Mouse (Mus musculus) heart, adult 9 months (tissue): ENCODE measurements around the gene Col6a5.

Experiments used
- DNase-seq, 2 experiments: peaks; one replicate each; pipeline ENCODE4 v3.0.0; 2022; ENCODE audit warnings: low spot score in 2 of 2

The Col6a5 gene

GRCm38 (mm10) chr9:105960533-105960932 is at the start of gene Col6a5:
Gene Col6a5, minus strand, starts transcription at chr9:105960643.
- peak; percentile 64 to 69 for DNase-seq

GRCm38 (mm10) chr9:105997955-105998354 is 37.5 kb upstream of the Col6a5 start:
- DNase-seq = no peak

- no peak for DNase-seq
These were observed 32.0 kb upstream of the Col6a5 start for GRCm38 (mm10) chr9:105992425-105992824.

- no peak for DNase-seq
These were observed 29.7 kb upstream of the Col6a5 start for GRCm38 (mm10) chr9:105990099-105990498.

DNA sequence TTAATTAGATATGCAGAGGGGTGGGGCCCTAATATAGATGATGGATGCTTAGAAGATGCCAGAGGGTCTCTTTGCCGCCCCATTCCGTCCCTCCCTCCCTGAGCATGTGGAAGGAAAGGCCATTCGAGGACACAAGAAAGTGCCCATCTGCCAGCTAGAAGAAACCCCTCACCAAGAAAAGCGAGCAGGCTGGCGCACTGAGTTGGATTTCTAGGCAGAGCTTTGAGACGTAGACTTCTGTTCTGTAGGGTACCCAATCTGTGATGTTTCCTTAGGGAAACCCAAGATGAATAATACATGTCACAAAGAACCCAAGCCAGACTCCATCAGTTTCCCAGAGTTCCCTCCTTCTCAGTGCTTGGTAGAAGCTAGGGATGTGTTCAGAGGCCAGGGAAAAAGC is 29.0 kb upstream of the Col6a5 start:
- no peak for DNase-seq

- DNase-seq = peak in 1 of 2 experiments; percentile 4
These were observed 27.7 kb upstream of the Col6a5 start for GRCm38 (mm10) chr9:105988096-105988495.

GRCm38 (mm10) chr9:105984931-105985519 is 24.6 kb upstream of the Col6a5 start:
- no peak for DNase-seq

- DNase-seq = no peak
These were observed 18.0 kb upstream of the Col6a5 start for GRCm38 (mm10) chr9:105978479-105978878.

GRCm38 (mm10) chr9:105976871-105977270 is 16.4 kb upstream of the Col6a5 start:
- no peak for DNase-seq

DNA sequence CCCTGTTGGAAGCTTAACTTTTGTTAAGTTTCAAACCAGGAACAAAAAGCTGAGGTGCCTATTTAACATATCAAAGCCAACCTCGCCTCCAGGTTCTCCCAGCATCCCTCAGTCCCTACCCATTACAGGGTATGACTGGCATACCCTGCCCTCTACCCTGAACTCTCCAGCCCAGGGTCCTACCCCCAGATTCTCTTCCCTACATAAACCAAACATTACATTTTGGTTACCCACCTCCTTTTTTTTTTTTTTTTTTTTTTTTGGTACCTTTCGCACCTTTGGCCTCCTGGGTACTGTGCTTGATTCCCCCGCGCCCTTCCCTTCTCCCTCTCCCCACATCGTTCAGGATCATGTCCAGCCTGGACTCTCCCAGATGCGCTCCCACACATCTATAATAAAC is 15.9 kb upstream of the Col6a5 start:
- DNase-seq = no peak

DNA sequence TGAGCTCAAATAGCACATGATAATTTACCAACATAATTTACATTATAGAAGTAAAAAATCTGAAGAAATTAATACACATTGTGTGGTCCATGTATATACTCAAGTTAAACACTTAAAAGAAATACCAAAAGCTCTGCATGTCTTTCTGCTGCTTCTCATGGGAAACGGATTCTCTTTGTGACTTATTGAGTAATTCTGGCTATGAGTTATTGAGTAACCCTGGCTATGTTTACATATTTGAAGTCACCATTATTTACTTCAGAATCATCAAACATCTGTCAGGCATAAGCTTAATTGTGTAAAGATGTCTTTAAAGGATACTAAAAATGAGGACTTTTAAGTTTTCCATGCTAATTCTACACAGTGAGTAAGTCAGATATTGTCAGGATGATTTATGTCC is 13.3 kb upstream of the Col6a5 start:
- no peak for DNase-seq

DNA sequence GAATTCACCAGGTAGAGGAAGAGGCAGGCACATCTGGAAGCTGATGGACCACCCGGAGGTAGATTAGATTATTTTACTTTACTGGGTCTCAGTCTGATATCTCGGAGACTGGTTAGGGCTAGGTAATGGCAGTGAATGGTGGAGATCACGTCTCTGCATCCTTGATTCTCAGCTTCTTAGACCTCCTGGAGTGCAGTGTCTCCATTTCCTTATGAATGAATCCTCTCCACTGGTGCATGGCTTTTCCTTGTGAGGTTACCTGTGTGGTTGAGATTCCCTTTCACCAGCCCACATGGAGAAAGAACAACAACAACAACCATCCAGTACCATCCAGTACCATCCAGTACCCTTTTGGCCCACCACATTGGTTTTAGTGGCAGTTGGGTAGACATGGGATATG is 11.6 kb upstream of the Col6a5 start:
- no peak for DNase-seq

- no peak for DNase-seq
These were observed 11.0 kb upstream of the Col6a5 start for GRCm38 (mm10) chr9:105971351-105971894.

GRCm38 (mm10) chr9:105970901-105971300 is 10.5 kb upstream of the Col6a5 start:
- DNase-seq = no peak

- no peak for DNase-seq
These were observed 7.5 kb upstream of the Col6a5 start for GRCm38 (mm10) chr9:105967976-105968375.

GRCm38 (mm10) chr9:105959116-105959515 is 1.3 kb downstream of the Col6a5 start:
- no peak for DNase-seq

DNA sequence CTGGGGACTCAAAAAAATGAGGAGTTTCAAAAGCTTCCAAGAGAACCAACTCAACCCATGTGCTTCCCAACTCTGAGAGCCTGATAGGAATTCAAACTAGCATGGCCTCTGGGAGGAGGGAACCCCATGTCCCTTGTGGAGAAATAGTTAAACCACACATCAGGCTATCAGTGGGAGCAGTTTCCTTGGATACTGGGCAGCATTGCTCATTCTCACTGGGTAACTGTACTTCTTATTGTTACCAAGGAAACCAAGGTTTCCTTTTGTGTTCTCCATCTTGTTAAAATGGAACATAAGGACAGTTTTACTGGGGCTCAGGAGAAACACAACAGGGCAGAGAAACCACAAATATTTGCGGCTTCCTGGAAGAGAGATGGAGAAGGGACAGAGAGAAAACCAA is 10.7 kb downstream of the Col6a5 start:
- DNase-seq = no peak

- DNase-seq = no peak
These were observed 12.9 kb downstream of the Col6a5 start for GRCm38 (mm10) chr9:105947577-105947976.

DNA sequence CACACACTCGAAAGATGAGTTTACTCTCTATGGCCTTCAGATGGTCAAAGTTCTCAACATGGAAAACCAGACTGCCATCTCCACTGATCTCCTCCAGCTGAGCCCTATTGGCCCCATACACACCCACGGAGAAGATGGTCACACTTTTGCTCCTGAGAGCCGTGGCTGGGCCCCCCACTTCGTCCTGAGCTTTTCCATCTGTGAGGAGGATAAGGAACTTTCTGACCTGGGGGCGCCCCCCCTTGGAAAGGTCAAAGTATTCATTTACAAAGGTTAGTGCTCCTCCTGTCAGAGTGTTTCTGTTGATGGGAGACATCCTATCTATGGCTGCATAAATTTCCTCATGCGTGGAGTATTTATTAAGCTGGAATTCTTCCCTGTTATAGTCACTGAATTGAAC is 26.6 kb downstream of the Col6a5 start:
- no peak for DNase-seq

GRCm38 (mm10) chr9:105929287-105929686 is 31.2 kb downstream of the Col6a5 start:
- DNase-seq = no peak

- no peak for DNase-seq
These were observed 31.9 kb downstream of the Col6a5 start for GRCm38 (mm10) chr9:105928406-105929071.

GRCm38 (mm10) chr9:105923659-105924058 is 36.8 kb downstream of the Col6a5 start:
- DNase-seq = no peak

- no peak for DNase-seq
These were observed 45.3 kb downstream of the Col6a5 start for GRCm38 (mm10) chr9:105915186-105915585.
